Mouse (Mus musculus) monocyte, adult 2 months (primary cell): ENCODE data around the gene Gcc1.
A peak's percentile ranks its signal among the peaks of the same experiment; 100 is the strongest.

Source experiments
- DNase-seq, 2 experiments: peaks; one replicate each; pipeline ENCODE4 v3.0.0; 2022; ENCODE audit warnings: low spot score in 2 of 2, low read depth in 1 of 2

Gcc1 gene

GRCm38 (mm10) chr6:28422651-28423290, 5.4 kb downstream of the Gcc1 start:
- no peak for DNase-seq

- peak; percentile 92 to 95 for DNase-seq
These were observed 6.7 kb downstream of the Gcc1 start for GRCm38 (mm10) chr6:28421469-28422000.

GRCm38 (mm10) chr6:28420865-28421264, 7.3 kb downstream of the Gcc1 start:
- no peak for DNase-seq

GRCm38 (mm10) chr6:28420361-28420760, 7.8 kb downstream of the Gcc1 start:
- no peak for DNase-seq

- no peak for DNase-seq
These were observed 8.5 kb downstream of the Gcc1 start for GRCm38 (mm10) chr6:28419673-28420072.

GRCm38 (mm10) chr6:28418449-28418848, 9.7 kb downstream of the Gcc1 start:
- no peak for DNase-seq

GRCm38 (mm10) chr6:28416981-28417380, 11.2 kb downstream of the Gcc1 start:
- DNase-seq: no peak

GRCm38 (mm10) chr6:28411236-28411635, 17.0 kb downstream of the Gcc1 start:
- no peak for DNase-seq

- DNase-seq: no peak
These were observed 18.1 kb downstream of the Gcc1 start for GRCm38 (mm10) chr6:28410053-28410452.

- DNase-seq: no peak
These were observed 28.4 kb downstream of the Gcc1 start for GRCm38 (mm10) chr6:28399791-28400190.

- no peak for DNase-seq
These were observed 29.5 kb downstream of the Gcc1 start for GRCm38 (mm10) chr6:28398726-28399125.

GRCm38 (mm10) chr6:28397681-28398203, 30.4 kb downstream of the Gcc1 start, which contains the start of gene Zfp800:
Zfp800 (minus strand) TSS chr6:28398005.
- no peak for DNase-seq

GRCm38 (mm10) chr6:28396853-28397457, 31.2 kb downstream of the Gcc1 start:
- no peak for DNase-seq

GRCm38 (mm10) chr6:28396051-28396852, 31.9 kb downstream of the Gcc1 start:
- no peak for DNase-seq

- DNase-seq: no peak
These were observed 39.2 kb downstream of the Gcc1 start for GRCm38 (mm10) chr6:28389038-28389437.

GRCm38 (mm10) chr6:28385169-28385568, 43.0 kb downstream of the Gcc1 start:
- DNase-seq: no peak

- no peak for DNase-seq
These were observed 46.2 kb downstream of the Gcc1 start for GRCm38 (mm10) chr6:28381983-28382382.

GRCm38 (mm10) chr6:28369966-28370683, 58.1 kb downstream of the Gcc1 start:
- DNase-seq: no peak

- no peak for DNase-seq
These were observed 60.6 kb downstream of the Gcc1 start for GRCm38 (mm10) chr6:28367575-28367974.
